Mouse (Mus musculus): ENCODE data around the gene Cgref1. TPM values are rescaled to one million over a fixed set of nuclear protein-coding genes. Genes with fewer than 3 reads are reported as not detected.

The Cgref1 gene
- not detected for total RNA-seq (2023)

GRCm38 (mm10) chr5:30944956-30945781 is at the start of gene Cgref1:
Cgref1 (minus strand) TSS chr5:30945591.

GRCm38 (mm10) chr5:30968416-30968815 is 23.0 kb upstream of the Cgref1 start, which contains the start of gene Tcf23:
Tcf23 (plus strand) TSS chr5:30968662.

GRCm38 (mm10) chr5:30959966-30960501 is 14.6 kb upstream of the Cgref1 start, which contains the start of gene Preb:
Preb (minus strand) TSS chr5:30960361.

GRCm38 (mm10) chr5:30921256-30922033 is 23.9 kb downstream of the Cgref1 start, which contains the start of gene Khk:
Khk (plus strand) TSS chr5:30921431.

GRCm38 (mm10) chr5:30913060-30913841 is 32.1 kb downstream of the Cgref1 start, which contains the start of gene Emilin1:
Emilin1 (plus strand) TSS chr5:30913402.

GRCm38 (mm10) chr5:30907413-30908059 is 37.9 kb downstream of the Cgref1 start, which contains the start of gene Ost4:
Ost4 (minus strand) TSS chr5:30907788.

GRCm38 (mm10) chr5:30888337-30889087 is 56.9 kb downstream of the Cgref1 start, which contains the start of gene Agbl5:
Agbl5 (plus strand) TSS chr5:30888694.

Other genes with a start within 250 kb of the Cgref1 start
- gene Dpysl5, start 234.0 kb downstream of the Cgref1 start, total RNA-seq (2023) = 0.24 TPM
- 16.6 TPM for gene Mapre3, start 130.9 kb downstream of the Cgref1 start, total RNA-seq (2023)
- gene Tmem214, start 77.6 kb downstream of the Cgref1 start, total RNA-seq (2023) = 36.4 TPM
- 13.4 TPM for gene Agbl5, start 56.9 kb downstream of the Cgref1 start, total RNA-seq (2023)
- 142 TPM for gene Ost4, start 37.8 kb downstream of the Cgref1 start, total RNA-seq (2023)
- 4.6 TPM for gene Emilin1, start 32.2 kb downstream of the Cgref1 start, total RNA-seq (2023)
- gene Khk, start 24.2 kb downstream of the Cgref1 start, total RNA-seq (2023) = 19.2 TPM
- gene Preb, start 14.8 kb upstream of the Cgref1 start, total RNA-seq (2023) = 180 TPM
- not detected for gene Tcf23, start 23.1 kb upstream of the Cgref1 start, total RNA-seq (2023)
- 26.5 TPM for gene Atraid, start 102.7 kb upstream of the Cgref1 start, total RNA-seq (2023)
- 8.3 TPM for gene Slc5a6, start 103.3 kb upstream of the Cgref1 start, total RNA-seq (2023)
- gene Cad, start 109.2 kb upstream of the Cgref1 start, total RNA-seq (2023) = 53.8 TPM
- gene Dnajc5g, start 160.7 kb upstream of the Cgref1 start, total RNA-seq (2023) = not detected
- not detected for gene Slc30a3, start 162.6 kb upstream of the Cgref1 start, total RNA-seq (2023)
- not detected for gene Trim54, start 171.1 kb upstream of the Cgref1 start, total RNA-seq (2023)
- not detected for gene Ucn, start 193.2 kb upstream of the Cgref1 start, total RNA-seq (2023)
- gene Mpv17, start 208.7 kb upstream of the Cgref1 start, total RNA-seq (2023) = 16.1 TPM
- gene Gm29609, start 234.3 kb upstream of the Cgref1 start, total RNA-seq (2023) = 2.9 TPM
- 166 TPM for gene Gtf3c2, start 234.6 kb upstream of the Cgref1 start, total RNA-seq (2023)
- gene Snx17, start 247.6 kb upstream of the Cgref1 start, total RNA-seq (2023) = 57.0 TPM
- 43.7 TPM for gene Eif2b4, start 247.8 kb upstream of the Cgref1 start, total RNA-seq (2023)

All from CD8-positive naive resting alpha-beta T cell, adult 57 days (primary cell).